Mouse (Mus musculus): ENCODE measurements around the gene Cep135. TPM values are rescaled to one million over a fixed set of nuclear protein-coding genes. Genes with fewer than 3 reads are reported as not detected.

Cep135 gene
- polyA plus RNA-seq, 1 experiment from 2014 or later: 11.1 TPM

DNA sequence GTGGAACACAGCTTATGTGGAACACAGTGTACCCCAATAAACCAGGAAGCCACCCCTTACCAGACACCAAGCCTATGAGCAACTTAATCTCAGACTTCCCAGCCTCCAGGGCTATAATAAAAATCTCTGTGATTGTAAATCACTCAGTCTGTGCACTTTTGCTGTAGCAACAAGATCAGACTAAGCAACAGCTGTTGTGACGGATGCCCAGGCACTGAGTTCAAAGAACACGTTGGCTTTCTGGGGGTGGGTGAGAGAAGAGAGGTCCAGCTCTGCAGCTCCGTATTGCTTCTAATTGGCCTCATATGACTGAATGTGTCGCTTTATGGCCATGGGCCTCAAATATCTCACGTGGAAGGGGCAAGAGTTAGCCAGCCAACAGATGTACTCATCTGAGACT is 80.0 kb downstream of the Cep135 start:
- no peaks in the 10 kb centered on the region for H3K27me3 ChIP-seq (ENCODE audit: control insufficient read depth, insufficient read depth, low read length)
- ATAC-seq (ENCODE audit: low FRiP score): no peak
- H3K9ac ChIP-seq (ENCODE audit: low read length): no peak overlapping the region
- H3K4me3 ChIP-seq (ENCODE audit: low read depth, low read length): no peak overlapping the region
- peaks cover 10% of the 10 kb centered on the region for H3K4me1 ChIP-seq (ENCODE audit: control insufficient read depth, insufficient read depth, low read length)
- WGBS: 91% methylated on average over 5 of the region's 5 CpGs
- DNase-seq (ENCODE audit: low spot score, missing footprints): no peak
- no peak overlapping the region for H3K4me2 ChIP-seq
- H3K36me3 ChIP-seq (ENCODE audit: control insufficient read depth, insufficient read depth, low read length): no peaks in the 10 kb centered on the region
- no peak overlapping the region for H3K27ac ChIP-seq (ENCODE audit: low read depth, low read length)
- no peaks in the 10 kb centered on the region for H3K9me3 ChIP-seq (ENCODE audit: control insufficient read depth, low read length)

DNA sequence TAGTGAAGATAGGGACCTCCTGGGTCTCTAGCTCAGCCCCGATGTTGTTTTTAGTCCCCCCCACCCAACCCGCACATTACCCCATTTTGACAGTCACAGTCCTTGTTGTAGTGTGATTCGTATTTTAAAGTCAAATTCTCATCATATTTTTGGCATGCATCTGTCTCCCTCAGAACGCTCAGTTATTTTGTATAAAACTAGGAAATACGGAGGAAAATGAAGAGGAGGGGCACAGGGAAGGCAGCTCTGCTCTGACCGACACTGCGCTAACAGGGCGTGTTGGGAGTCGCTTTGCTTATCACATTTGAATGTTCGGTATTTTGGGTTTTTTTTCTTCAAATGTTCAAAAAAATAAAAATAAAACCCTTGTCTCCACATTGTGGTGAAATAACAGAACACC is 81.7 kb downstream of the Cep135 start:
- no peaks in the 10 kb centered on the region for H3K36me3 ChIP-seq (ENCODE audit: control insufficient read depth, insufficient read depth, low read length)

GRCm38 (mm10) chr5:76674022-76674653 is 85.6 kb downstream of the Cep135 start:
- ATAC-seq (ENCODE audit: low FRiP score) (no peak), DNase-seq (ENCODE audit: low spot score, missing footprints) (no peak)
- Histone ChIP-seq H3K27ac (ENCODE audit: low read depth, low read length) (no peak overlapping the region), H3K4me1 (ENCODE audit: control insufficient read depth, insufficient read depth, low read length) (no peaks in the 10 kb centered on the region), H3K9me3 (ENCODE audit: control insufficient read depth, low read length) (no peaks in the 10 kb centered on the region), H3K27me3 (ENCODE audit: control insufficient read depth, insufficient read depth, low read length) (no peaks in the 10 kb centered on the region), H3K36me3 (ENCODE audit: control insufficient read depth, insufficient read depth, low read length) (no peaks in the 10 kb centered on the region), H3K9ac (ENCODE audit: low read length) (no peak overlapping the region), H3K4me3 (ENCODE audit: low read depth, low read length) (no peak overlapping the region), H3K4me2 (no peak overlapping the region)
- 94% methylated on average over 5 of the region's 5 CpGs for WGBS

More for the DNA sequence above, 81.7 kb downstream of the Cep135 start:
- Histone ChIP-seq H3K4me3 (ENCODE audit: low read depth, low read length) (no peak overlapping the region), H3K27me3 (ENCODE audit: control insufficient read depth, insufficient read depth, low read length) (no peaks in the 10 kb centered on the region), H3K4me2 (no peak overlapping the region), H3K9ac (ENCODE audit: low read length) (no peak overlapping the region), H3K27ac (ENCODE audit: low read depth, low read length) (no peak overlapping the region), H3K4me1 (ENCODE audit: control insufficient read depth, insufficient read depth, low read length) (peaks cover 10% of the 10 kb centered on the region), H3K9me3 (ENCODE audit: control insufficient read depth, low read length) (no peaks in the 10 kb centered on the region)
- ATAC-seq (ENCODE audit: low FRiP score) (no peak), DNase-seq (ENCODE audit: low spot score, missing footprints) (no peak)
- WGBS: 95% methylated on average over 10 of the region's 10 CpGs

- WGBS: 91% methylated on average over 4 of the region's 4 CpGs
- Histone ChIP-seq H3K36me3 (ENCODE audit: control insufficient read depth, insufficient read depth, low read length) (no peaks in the 10 kb centered on the region), H3K4me2 (no peak overlapping the region), H3K9ac (ENCODE audit: low read length) (no peak overlapping the region), H3K27ac (ENCODE audit: low read depth, low read length) (no peak overlapping the region), H3K4me1 (ENCODE audit: control insufficient read depth, insufficient read depth, low read length) (no peaks in the 10 kb centered on the region), H3K4me3 (ENCODE audit: low read depth, low read length) (no peak overlapping the region), H3K27me3 (ENCODE audit: control insufficient read depth, insufficient read depth, low read length) (no peaks in the 10 kb centered on the region), H3K9me3 (ENCODE audit: control insufficient read depth, low read length) (no peaks in the 10 kb centered on the region)
- DNase-seq (ENCODE audit: low spot score, missing footprints): no peak
- no peak for ATAC-seq (ENCODE audit: low FRiP score)
Measured at GRCm38 (mm10) chr5:76675369-76675768, 86.9 kb downstream of the Cep135 start.

- 87% methylated on average over 2 of the region's 3 CpGs for WGBS
- Histone ChIP-seq H3K36me3 (ENCODE audit: control insufficient read depth, insufficient read depth, low read length) (no peaks in the 10 kb centered on the region), H3K4me1 (ENCODE audit: control insufficient read depth, insufficient read depth, low read length) (peaks cover 6% of the 10 kb centered on the region), H3K9ac (ENCODE audit: low read length) (no peak overlapping the region), H3K4me2 (no peak overlapping the region), H3K27me3 (ENCODE audit: control insufficient read depth, insufficient read depth, low read length) (no peaks in the 10 kb centered on the region), H3K4me3 (ENCODE audit: low read depth, low read length) (no peak overlapping the region), H3K9me3 (ENCODE audit: control insufficient read depth, low read length) (no peaks in the 10 kb centered on the region), H3K27ac (ENCODE audit: low read depth, low read length) (no peak overlapping the region)
- ATAC-seq (ENCODE audit: low FRiP score): no peak
- no peak for DNase-seq (ENCODE audit: low spot score, missing footprints)
Measured at GRCm38 (mm10) chr5:76680959-76681358, 92.5 kb downstream of the Cep135 start.

DNA sequence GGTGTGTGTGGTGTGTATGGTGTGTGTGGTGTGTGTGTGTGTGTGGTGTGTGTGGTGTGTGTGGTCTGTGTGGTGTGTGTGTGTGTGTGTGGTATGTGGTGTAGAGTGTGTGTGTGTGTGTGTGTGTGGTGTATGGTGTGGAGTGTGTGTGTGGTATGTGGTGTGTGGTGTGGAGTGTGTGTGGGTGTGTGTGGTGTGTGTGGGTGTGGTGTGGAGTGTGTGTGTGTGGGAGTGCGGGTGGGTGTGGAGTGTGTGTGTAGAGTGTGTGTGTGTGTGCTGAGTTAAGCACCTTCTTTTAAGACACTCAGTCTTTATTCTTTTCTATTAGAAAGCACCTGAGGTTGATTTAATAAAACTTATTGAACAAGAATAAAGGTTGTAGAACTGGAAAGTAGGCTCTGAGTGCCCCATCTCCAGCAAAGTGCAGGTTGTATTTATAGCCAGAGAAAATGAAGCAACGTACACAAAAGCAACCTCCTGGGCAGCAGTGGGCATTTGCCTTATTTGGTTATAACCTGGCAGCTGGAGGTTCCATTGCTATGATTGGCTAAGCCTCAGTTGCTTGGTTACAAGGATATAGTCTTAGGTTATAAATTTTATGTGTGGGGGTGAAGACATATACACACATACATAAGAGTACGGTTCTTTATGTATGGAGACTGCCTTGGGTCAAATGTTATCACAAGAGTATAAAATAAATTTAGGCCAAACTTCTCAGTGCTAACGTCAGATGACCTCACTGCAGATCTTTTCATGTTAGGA is 93.6 kb downstream of the Cep135 start:
- Histone ChIP-seq H3K4me2 (no peak overlapping the region), H3K36me3 (ENCODE audit: control insufficient read depth, insufficient read depth, low read length) (no peaks in the 10 kb centered on the region), H3K27ac (ENCODE audit: low read depth, low read length) (no peak overlapping the region), H3K4me3 (ENCODE audit: low read depth, low read length) (no peak overlapping the region), H3K27me3 (ENCODE audit: control insufficient read depth, insufficient read depth, low read length) (no peaks in the 10 kb centered on the region), H3K4me1 (ENCODE audit: control insufficient read depth, insufficient read depth, low read length) (peaks cover 6% of the 10 kb centered on the region), H3K9me3 (ENCODE audit: control insufficient read depth, low read length) (no peaks in the 10 kb centered on the region), H3K9ac (ENCODE audit: low read length) (no peak overlapping the region)
- DNase-seq (ENCODE audit: low spot score, missing footprints) (no peak), ATAC-seq (ENCODE audit: low FRiP score) (no peak)
- 81% methylated on average over 4 of the region's 4 CpGs for WGBS

DNA sequence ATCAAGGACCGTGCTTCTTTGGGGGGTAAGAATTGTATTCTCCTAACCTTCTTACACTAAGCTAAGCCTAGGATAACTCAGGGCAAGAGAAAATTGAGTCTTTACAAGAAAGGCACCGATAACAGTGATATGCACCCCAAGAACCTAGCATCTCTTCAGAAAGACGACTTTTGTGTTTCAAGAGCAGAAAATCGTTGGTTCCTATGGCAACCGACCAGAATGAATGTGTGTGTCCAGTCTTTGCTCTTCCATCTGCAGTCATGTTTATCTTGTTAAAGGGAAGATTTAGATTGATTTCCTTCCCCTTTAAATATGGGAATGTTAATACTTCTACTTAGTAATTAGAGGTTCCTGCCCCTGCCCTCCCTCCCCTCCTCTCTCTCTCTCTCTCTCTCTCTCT is 95.0 kb downstream of the Cep135 start:
- Histone ChIP-seq H3K36me3 (ENCODE audit: control insufficient read depth, insufficient read depth, low read length) (no peaks in the 10 kb centered on the region), H3K27ac (ENCODE audit: low read depth, low read length) (0 out of 2 replicates have a peak overlapping the region, but pooled peaks have one; percentile 4), H3K9me3 (ENCODE audit: control insufficient read depth, low read length) (no peaks in the 10 kb centered on the region), H3K4me2 (no peak overlapping the region), H3K27me3 (ENCODE audit: control insufficient read depth, insufficient read depth, low read length) (no peaks in the 10 kb centered on the region), H3K9ac (ENCODE audit: low read length) (no peak overlapping the region), H3K4me1 (ENCODE audit: control insufficient read depth, insufficient read depth, low read length) (peaks cover 6% of the 10 kb centered on the region), H3K4me3 (ENCODE audit: low read depth, low read length) (no peak overlapping the region)
- 56% methylated on average over 5 of the region's 5 CpGs for WGBS
- no peak; the same call in 1 of the 2 replicates for ATAC-seq (ENCODE audit: low FRiP score)
- DNase-seq (ENCODE audit: low spot score, missing footprints): no peak

DNA sequence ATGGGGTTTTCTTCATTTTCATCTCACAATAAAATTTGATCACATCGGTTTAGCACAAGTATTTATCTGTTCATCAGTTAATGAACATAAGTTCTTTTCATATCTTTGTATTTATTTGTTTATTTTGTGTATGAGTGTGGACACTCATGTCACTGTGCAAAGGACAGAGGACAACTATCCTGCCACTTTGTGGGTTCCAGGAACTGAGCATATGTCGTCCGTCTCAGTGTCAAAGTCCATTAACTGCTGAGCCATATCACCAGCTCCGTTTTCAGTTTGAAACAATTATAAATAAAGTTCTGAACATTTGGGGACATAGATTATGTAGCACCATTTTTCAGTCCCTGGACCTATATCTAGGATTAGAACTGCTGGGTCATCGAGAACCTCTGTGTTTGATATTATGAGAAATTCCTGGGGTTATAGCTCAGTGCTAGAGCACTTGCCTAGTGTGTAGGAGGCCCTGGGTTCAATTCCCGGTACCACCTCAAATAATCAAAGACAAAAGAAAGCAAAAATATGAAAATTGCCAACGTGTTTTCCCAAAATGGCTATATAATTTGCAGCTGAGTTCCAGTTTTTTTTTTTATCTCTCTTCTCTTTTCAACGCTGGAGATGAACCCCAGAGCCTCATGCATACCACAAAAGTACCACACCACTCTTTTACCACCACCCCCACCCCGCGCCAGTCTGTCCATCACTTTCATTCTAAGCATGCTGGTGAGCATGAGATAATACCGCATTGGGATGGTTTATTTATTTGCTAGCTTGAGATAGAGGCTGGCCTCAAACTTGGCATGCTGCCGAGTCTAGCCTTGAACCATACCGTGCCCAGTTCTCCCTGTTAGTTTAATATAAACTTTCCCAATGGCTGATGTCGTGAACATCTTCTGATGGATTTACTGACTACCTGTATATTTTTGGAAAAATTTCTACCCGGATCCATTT is 96.4 kb downstream of the Cep135 start:
- no peaks in the 10 kb centered on the region for H3K36me3 ChIP-seq (ENCODE audit: control insufficient read depth, insufficient read depth, low read length)
- no peaks in the 10 kb centered on the region for H3K27me3 ChIP-seq (ENCODE audit: control insufficient read depth, insufficient read depth, low read length)
- ATAC-seq (ENCODE audit: low FRiP score): no peak; the same call in 1 of the 2 replicates
- no peak for DNase-seq (ENCODE audit: low spot score, missing footprints)
- peaks cover 6% of the 10 kb centered on the region for H3K4me1 ChIP-seq (ENCODE audit: control insufficient read depth, insufficient read depth, low read length)
- H3K4me3 ChIP-seq (ENCODE audit: low read depth, low read length): no peak overlapping the region
- no peak overlapping the region for H3K9ac ChIP-seq (ENCODE audit: low read length)
- WGBS: 92% methylated on average over 15 of the region's 15 CpGs
- H3K27ac ChIP-seq (ENCODE audit: low read depth, low read length): no peak overlapping the region
- H3K4me2 ChIP-seq: no peak overlapping the region
- H3K9me3 ChIP-seq (ENCODE audit: control insufficient read depth, low read length): no peaks in the 10 kb centered on the region

All from midbrain, embryonic 11.5 days (tissue).